Mouse (Mus musculus) midbrain, embryonic 12.5 days (tissue): ENCODE results near the gene Uba7. TPM values are rescaled to one million over a fixed set of nuclear protein-coding genes. Genes with fewer than 3 reads are reported as not detected.
"Not testable (repeated sequence)": the region's sequence is repeated elsewhere in the genome, so short reads cannot be mapped to it uniquely, and the experiment has no call there.

Experiments
- ATAC-seq: fragments of 200-750 bp; cut with Nextera tagmentation; 2 replicates; pipeline ENCODE4 v1.8.0; 2017; ENCODE audit warnings: low read depth, moderate TSS enrichment, moderate library complexity; ENCODE audit not compliant: low FRiP score
- H3K27ac ChIP-seq: fragments of 300-500 bp; sonication (generic); replicated peaks from 2 replicates; pipeline ENCODE4 v1.5.1; 2016; ENCODE audit warnings: mild to moderate bottlenecking
- H3K27me3 ChIP-seq: fragments of 300-500 bp; sonication (generic); 2 replicates; pipeline ENCODE4 v1.6.1; 2016; ENCODE audit warnings: mild to moderate bottlenecking
- H3K36me3 ChIP-seq: fragments of 300-500 bp; sonication (generic); 2 replicates; pipeline ENCODE4 v1.6.1; 2016
- H3K4me1 ChIP-seq: fragments of 300-500 bp; sonication (generic); 2 replicates; pipeline ENCODE4 v1.6.1; 2016
- H3K4me2 ChIP-seq: fragments of 300-500 bp; sonication (generic); replicated peaks from 2 replicates; pipeline ENCODE4 v1.6.1; 2016; ENCODE audit warnings: mild to moderate bottlenecking, moderate library complexity
- H3K4me3 ChIP-seq: fragments of 300-500 bp; sonication (generic); 2 replicates; pipeline ENCODE4 v1.5.1; 2016; ENCODE audit warnings: mild to moderate bottlenecking
- H3K9ac ChIP-seq: fragments of 300-500 bp; sonication (generic); replicated peaks from 2 replicates; pipeline ENCODE4 v1.6.1; 2016; ENCODE audit warnings: mild to moderate bottlenecking, moderate library complexity
- H3K9me3 ChIP-seq: fragments of 300-500 bp; sonication (generic); 2 replicates; pipeline ENCODE4 v1.6.1; 2016; ENCODE audit warnings: mild to moderate bottlenecking
- WGBS: fragments of 180-500 bp; shearing (Covaris S2); methylation state at CpG from one replicate; pipeline ENCODE4 v1.1.7; 2016; 5-methylcytosine and 5-hydroxymethylcytosine counted together
- polyA plus RNA-seq: library from polyadenylated mRNA; unstranded; fragments of >200 nt; fragmentation: Nextera tagmentation; extraction: Ambion mirVana; gene quantifications from 2 replicates; pipeline ENCODE4 v1.2.1, GENCODE M21; 2016

The Uba7 gene
- polyA plus RNA-seq, 1 experiment from 2014 or later, result 8.1 TPM

DNA sequence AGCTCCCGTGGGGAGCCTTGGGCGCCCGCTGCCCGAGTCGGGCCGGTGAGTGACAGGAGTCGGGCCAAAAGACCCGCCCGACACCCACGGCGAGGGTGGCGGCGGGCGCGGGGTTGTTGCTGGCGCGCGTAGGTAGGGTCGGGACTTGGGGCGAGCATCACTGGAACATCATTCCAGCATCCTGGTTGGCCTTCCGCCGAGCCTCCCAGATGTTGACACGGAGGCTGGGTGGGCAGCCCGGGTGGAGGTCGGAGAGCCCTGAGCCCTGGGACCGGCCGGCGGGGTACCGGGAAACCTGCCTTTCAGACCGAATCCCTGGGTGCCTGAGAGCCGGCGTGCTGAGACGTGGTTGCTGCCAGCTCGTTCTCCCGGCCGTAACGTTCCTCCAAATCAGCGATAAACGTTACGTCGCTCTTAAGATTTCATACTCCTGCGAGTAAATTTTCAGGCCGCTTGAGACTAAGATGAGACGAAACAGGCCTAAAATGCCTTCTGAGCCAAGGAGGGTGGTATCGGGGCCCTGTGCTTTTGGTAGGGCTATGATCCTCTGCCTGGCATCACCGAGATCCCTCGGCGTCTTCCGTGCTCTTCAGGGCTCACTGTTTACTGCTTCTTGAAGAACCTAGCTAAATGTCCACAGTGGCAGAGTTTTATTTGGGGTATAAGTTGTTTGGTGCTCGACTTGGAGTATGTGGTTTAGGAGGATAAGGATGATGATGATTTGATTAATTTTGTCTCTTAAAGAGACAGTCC, 27.6 kb downstream of the Uba7 start:
- Histone ChIP-seq H3K4me1 (peaks cover 28% of the 10 kb centered on the region), H3K4me2 (peak overlapping the region; percentile 86), H3K36me3 (no peaks in the 10 kb centered on the region), H3K9ac (peak overlapping the region; percentile 94), H3K27me3 (no peaks in the 10 kb centered on the region; the same call in 1 of the 2 replicates), H3K9me3 (no peaks in the 10 kb centered on the region), H3K27ac (peak overlapping the region; percentile 92), H3K4me3 (peak overlapping the region; percentile 96)
- ATAC-seq, result peak; percentile 73; the same call in 1 of the 2 replicates
- under 1% methylated on average over 48 of the region's 50 CpGs for WGBS

DNA sequence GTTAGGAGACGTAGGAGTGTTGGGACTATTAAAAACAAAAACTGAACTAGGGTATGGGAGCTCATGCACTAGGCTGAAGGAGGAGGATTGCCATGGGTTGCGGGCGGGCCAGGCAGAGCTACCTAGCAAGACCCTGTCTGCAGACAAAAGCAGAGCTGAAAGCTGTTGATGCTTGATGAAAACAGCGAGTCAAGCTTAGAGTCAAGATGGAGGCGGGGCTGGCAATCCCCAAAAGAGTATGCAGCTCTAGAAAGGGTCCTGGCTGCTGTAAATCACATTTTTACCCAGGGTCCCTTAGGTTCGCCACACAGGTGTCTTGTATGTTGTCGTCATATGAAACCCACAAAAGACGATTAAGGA, 28.2 kb downstream of the Uba7 start:
- Histone ChIP-seq H3K36me3 (no peaks in the 10 kb centered on the region), H3K27ac (peak overlapping the region; percentile 92), H3K4me2 (peak overlapping the region; percentile 86), H3K9me3 (no peaks in the 10 kb centered on the region), H3K27me3 (no peaks in the 10 kb centered on the region), H3K4me1 (peaks cover 28% of the 10 kb centered on the region), H3K9ac (peak overlapping the region; percentile 94), H3K4me3 (peak overlapping the region; percentile 96)
- ATAC-seq, result no peak
- WGBS, result 20% methylated on average over 8 of the region's 8 CpGs

- no peak overlapping the region for H3K4me2 ChIP-seq
- H3K9me3 ChIP-seq, result no peaks in the 10 kb centered on the region
- no peaks in the 10 kb centered on the region for H3K27me3 ChIP-seq
- peaks cover 22% of the 10 kb centered on the region for H3K4me1 ChIP-seq
- no peak for ATAC-seq
- H3K4me3 ChIP-seq, result no peak overlapping the region
- no peak overlapping the region for H3K27ac ChIP-seq
- no peak overlapping the region for H3K9ac ChIP-seq
- WGBS, result 95% methylated on average over 5 of the region's 5 CpGs
- peaks cover 8% of the 10 kb centered on the region; the same call in 1 of the 2 replicates for H3K36me3 ChIP-seq
Measured at GRCm38 (mm10) chr9:108008041-108008440, 32.7 kb downstream of the Uba7 start.

DNA sequence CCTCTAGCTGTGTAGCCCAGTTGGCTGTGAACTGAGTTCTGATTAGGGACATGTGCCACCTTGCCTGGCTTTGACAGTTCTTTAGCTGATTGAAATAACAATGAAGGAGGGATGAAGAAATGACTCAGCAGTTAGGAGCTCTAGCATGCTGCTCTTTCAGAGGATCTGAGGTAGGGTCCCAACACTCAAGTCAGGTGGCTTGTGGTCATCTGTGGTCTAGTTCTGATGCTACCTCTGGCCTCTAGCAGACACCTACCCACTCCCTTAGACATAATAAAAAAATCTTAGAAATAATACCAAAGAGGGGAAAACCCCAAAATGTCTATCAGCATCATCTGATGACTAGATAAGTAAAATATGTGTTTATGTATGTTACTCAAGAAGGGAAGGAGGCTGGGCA, 35.1 kb downstream of the Uba7 start:
- no peak overlapping the region for H3K27ac ChIP-seq
- 0 out of 2 replicates have a peak, but pooled peaks cover under 1% of the 10 kb centered on the region for H3K4me1 ChIP-seq
- no peaks in the 10 kb centered on the region for H3K27me3 ChIP-seq
- H3K36me3 ChIP-seq, result peaks cover 8% of the 10 kb centered on the region; the same call in 1 of the 2 replicates
- H3K4me3 ChIP-seq, result no peak overlapping the region
- H3K9me3 ChIP-seq, result no peaks in the 10 kb centered on the region
- no peak overlapping the region for H3K4me2 ChIP-seq
- ATAC-seq, result no peak
- H3K9ac ChIP-seq, result no peak overlapping the region

DNA sequence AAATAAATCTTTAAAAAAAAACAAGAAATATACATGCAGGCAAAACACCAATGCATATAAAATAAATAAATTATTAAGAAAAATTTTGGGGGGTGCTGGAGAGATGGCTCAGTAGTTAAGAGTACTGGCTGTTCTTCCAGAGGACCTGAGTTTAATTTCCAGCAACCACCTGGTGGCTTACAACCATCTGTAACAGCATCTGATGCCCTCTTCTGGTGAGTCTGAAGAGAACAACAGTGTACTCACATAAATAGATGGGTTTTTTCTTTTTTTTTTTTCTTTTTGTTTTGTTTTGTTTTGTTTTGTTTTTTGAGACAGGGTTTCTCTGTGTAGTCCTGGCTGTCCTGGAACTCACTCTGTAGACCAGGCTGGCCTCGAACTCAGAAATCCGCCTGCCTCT, 38.3 kb downstream of the Uba7 start:
- H3K4me3 ChIP-seq, H3K4me2 ChIP-seq, H3K9ac ChIP-seq, ATAC-seq, H3K27me3 ChIP-seq, H3K4me1 ChIP-seq, H3K9me3 ChIP-seq, H3K27ac ChIP-seq: not testable (repeated sequence)
- H3K36me3 ChIP-seq, result peaks cover 18% of the 10 kb centered on the region; the same call in 1 of the 2 replicates
- 96% methylated on average over 2 of the region's 2 CpGs for WGBS

DNA sequence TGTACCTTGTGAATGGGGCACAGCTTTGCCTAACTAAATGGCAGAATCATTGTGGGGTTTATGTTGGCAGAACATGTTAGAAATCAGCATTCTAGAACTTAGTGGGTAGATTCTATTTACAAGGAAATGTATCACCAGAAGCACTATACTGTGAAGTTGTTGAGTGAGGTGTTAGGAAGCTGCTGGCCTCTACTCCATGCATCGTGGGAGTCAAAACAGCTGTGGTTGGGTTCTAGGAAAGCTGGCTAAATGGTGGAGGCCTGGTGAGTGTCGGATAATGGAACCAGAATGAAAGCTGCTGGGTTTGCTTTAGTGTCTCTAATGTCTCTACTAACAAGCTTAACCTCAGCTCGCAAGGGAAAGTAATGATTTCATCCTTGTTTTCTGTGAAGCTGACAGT, 41.8 kb downstream of the Uba7 start:
- peaks cover 18% of the 10 kb centered on the region; the same call in 1 of the 2 replicates for H3K36me3 ChIP-seq
- WGBS, result 89% methylated on average over 3 of the region's 3 CpGs
- no peak overlapping the region for H3K4me2 ChIP-seq
- H3K9me3 ChIP-seq, result no peaks in the 10 kb centered on the region
- H3K4me3 ChIP-seq, result no peak overlapping the region
- no peak overlapping the region for H3K9ac ChIP-seq
- no peak overlapping the region for H3K27ac ChIP-seq
- H3K4me1 ChIP-seq, result no peaks in the 10 kb centered on the region
- no peaks in the 10 kb centered on the region for H3K27me3 ChIP-seq
- no peak for ATAC-seq

DNA sequence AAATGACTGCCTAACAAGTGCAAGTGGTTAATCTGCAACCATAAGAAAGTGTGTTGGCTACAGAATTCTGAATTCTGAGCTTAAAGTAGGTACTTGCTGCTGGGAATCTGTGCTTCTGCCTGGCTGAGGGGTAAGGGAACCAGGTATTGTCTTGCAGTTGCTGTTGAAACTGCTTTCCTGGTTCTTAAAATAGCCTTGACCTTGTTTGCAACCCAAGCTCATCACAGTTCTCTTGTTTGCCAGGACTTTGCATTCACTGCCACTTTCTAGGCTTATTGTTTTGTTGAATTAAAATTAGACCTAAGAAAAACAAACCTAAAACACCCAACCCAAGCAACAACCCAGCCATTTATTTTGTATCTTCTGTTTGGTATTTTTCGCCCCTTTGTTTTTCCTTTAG, 45.4 kb downstream of the Uba7 start:
- WGBS, result 100% methylated on average over 1 of the region's 1 CpGs
- ATAC-seq, result no peak
- H3K4me1 ChIP-seq, result no peaks in the 10 kb centered on the region
- no peak overlapping the region for H3K4me3 ChIP-seq
- H3K9ac ChIP-seq, result no peak overlapping the region
- no peak overlapping the region for H3K27ac ChIP-seq
- H3K4me2 ChIP-seq, result no peak overlapping the region
- peaks cover 27% of the 10 kb centered on the region for H3K36me3 ChIP-seq
- no peaks in the 10 kb centered on the region for H3K27me3 ChIP-seq
- no peaks in the 10 kb centered on the region for H3K9me3 ChIP-seq

GRCm38 (mm10) chr9:108023216-108023615, 47.9 kb downstream of the Uba7 start:
- ATAC-seq, result no peak
- H3K9ac ChIP-seq, result no peak overlapping the region
- H3K4me2 ChIP-seq, result no peak overlapping the region
- no peaks in the 10 kb centered on the region for H3K9me3 ChIP-seq
- H3K4me1 ChIP-seq, result no peaks in the 10 kb centered on the region
- H3K27me3 ChIP-seq, result no peaks in the 10 kb centered on the region
- H3K4me3 ChIP-seq, result no peak overlapping the region
- 92% methylated on average over 3 of the region's 3 CpGs for WGBS
- no peak overlapping the region for H3K27ac ChIP-seq
- peaks cover 37% of the 10 kb centered on the region for H3K36me3 ChIP-seq

DNA sequence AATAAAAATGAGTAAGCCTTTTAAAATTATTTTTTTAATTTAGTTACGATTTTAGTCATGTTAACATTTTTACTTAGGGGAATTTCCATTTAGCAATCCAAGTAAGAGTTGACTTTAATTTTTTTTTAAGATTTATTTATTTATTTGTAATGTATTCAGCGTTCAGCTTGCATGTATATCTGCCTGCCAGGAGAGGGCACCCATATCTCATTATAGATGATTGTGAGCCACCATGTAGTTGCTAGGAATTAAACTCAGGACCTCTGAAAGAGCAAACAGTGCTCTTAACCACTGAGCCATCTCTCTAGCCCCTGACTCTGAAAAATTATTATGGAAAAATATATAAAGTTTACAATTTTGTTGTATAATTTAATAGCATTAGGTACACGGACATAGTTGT, 51.3 kb downstream of the Uba7 start:
- H3K9ac ChIP-seq, result no peak overlapping the region
- H3K4me2 ChIP-seq, result no peak overlapping the region
- ATAC-seq, result no peak
- no peaks in the 10 kb centered on the region for H3K9me3 ChIP-seq
- H3K4me3 ChIP-seq, result no peak overlapping the region
- 90% methylated on average over 3 of the region's 3 CpGs for WGBS
- no peaks in the 10 kb centered on the region for H3K4me1 ChIP-seq
- H3K27me3 ChIP-seq, result no peaks in the 10 kb centered on the region
- peaks cover 49% of the 10 kb centered on the region for H3K36me3 ChIP-seq
- H3K27ac ChIP-seq, result no peak overlapping the region

DNA sequence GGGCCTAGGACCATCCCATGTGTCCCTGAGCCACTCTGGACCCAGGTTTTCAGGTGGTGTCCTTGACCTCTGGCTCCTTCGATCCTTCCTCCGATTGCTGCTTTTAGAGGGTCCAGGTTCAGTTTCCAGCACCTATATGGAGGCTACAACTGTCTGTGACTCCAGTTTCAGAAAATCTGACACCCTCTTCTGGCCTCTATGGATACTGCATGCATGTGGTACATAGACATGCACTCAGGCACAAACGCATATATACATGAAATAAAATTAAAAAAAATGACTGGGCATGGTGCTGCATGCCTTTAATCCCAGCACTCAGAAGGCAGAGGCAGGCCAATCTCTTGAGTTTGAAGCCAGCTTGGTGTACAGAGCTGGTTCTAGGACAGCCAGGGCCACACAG, 52.6 kb downstream of the Uba7 start:
- ATAC-seq, result no peak
- no peaks in the 10 kb centered on the region for H3K27me3 ChIP-seq
- no peak overlapping the region for H3K4me2 ChIP-seq
- no peaks in the 10 kb centered on the region for H3K9me3 ChIP-seq
- no peak overlapping the region for H3K27ac ChIP-seq
- H3K36me3 ChIP-seq, result peaks cover 61% of the 10 kb centered on the region
- no peak overlapping the region for H3K4me3 ChIP-seq
- WGBS, result 98% methylated on average over 3 of the region's 3 CpGs
- H3K4me1 ChIP-seq, result no peaks in the 10 kb centered on the region
- H3K9ac ChIP-seq, result no peak overlapping the region

DNA sequence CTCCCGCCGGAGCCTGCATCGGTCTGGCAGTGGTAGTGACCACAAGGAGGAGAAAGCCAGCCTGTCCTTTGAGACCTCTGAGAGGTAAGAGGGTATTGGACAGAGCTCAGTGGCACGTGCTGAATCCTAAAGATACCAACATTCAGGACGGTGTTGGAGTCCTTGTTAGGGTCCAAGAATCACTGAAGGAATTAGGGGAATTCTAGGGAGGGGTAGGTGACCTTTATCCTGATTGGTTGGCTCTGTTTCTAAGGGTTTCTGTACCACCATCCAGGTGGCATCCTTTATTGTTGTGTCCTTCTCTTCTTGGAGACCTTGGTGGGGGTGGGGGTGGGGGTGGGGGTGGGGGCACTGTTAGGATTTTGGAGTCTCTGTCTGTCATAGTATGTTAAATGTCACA, 56.8 kb downstream of the Uba7 start:
- no peaks in the 10 kb centered on the region for H3K4me1 ChIP-seq
- H3K27ac ChIP-seq, result no peak overlapping the region
- H3K4me2 ChIP-seq, result no peak overlapping the region
- H3K4me3 ChIP-seq, result no peak overlapping the region
- ATAC-seq, result no peak
- no peak overlapping the region for H3K9ac ChIP-seq
- WGBS, result 91% methylated on average over 5 of the region's 5 CpGs
- peaks cover 66% of the 10 kb centered on the region for H3K36me3 ChIP-seq
- no peaks in the 10 kb centered on the region for H3K9me3 ChIP-seq
- H3K27me3 ChIP-seq, result no peaks in the 10 kb centered on the region
